ENCODE assay signal across 8 mouse cellular contexts in genomic region chr16:70353058-70353457, GRCm38 (mm10). TPM values are rescaled to one million over a fixed set of nuclear protein-coding genes. Genes with fewer than 3 reads are reported as not detected.
A peak's percentile ranks its signal among the peaks of the same experiment; 100 is the strongest.
DNase-seq lines count a peak whose midpoint lies in the region; ATAC-seq lines count a peak whose summit lies in the region.

No protein-coding gene starts in this region.

- ATAC-seq in neural tube, embryonic 11.5 days (ENCODE audit: insufficient read depth, low FRiP score, low TSS enrichment): no peak
- ATAC-seq in neural tube, embryonic 15.5 days (ENCODE audit: low FRiP score): no peak
- ATAC-seq in intestine, embryonic 15.5 days: peak; percentile 81

- H3K4me3 ChIP-seq in neural tube, embryonic 11.5 days (ENCODE audit: low read depth, low read length): no peak overlapping the region
- H3K4me3 ChIP-seq in neural tube, embryonic 15.5 days (replicated peaks): no peak overlapping the region
- no peak overlapping the region for H3K4me3 ChIP-seq in intestine, embryonic 15.5 days (replicated peaks)

- H3K27ac ChIP-seq in neural tube, embryonic 11.5 days (ENCODE audit: low read depth, low read length): no peak overlapping the region
- no peak overlapping the region for H3K27ac ChIP-seq in neural tube, embryonic 15.5 days (replicated peaks)
- no peak overlapping the region for H3K27ac ChIP-seq in intestine, embryonic 15.5 days

- DNase-seq in neural tube, embryonic 11.5 days (ENCODE audit: low spot score): peak; percentile 12
- peak; percentile 26 for DNase-seq in embryo, embryonic 9.5 days (ENCODE audit: extremely low spot score)
- DNase-seq in lung, postnatal 14 days: peak; percentile 66
- DNase-seq in thymus, postnatal 25 days: no peak
- DNase-seq in B cell, adult 2 months: no peak
- no peak for DNase-seq in cerebellum, adult 11 months

- H3K36me3 ChIP-seq in neural tube, embryonic 11.5 days (ENCODE audit: control insufficient read depth, insufficient read depth, low read length): no peaks in the 10 kb centered on the region
- H3K36me3 ChIP-seq in neural tube, embryonic 15.5 days: no peaks in the 10 kb centered on the region
- H3K36me3 ChIP-seq in intestine, embryonic 15.5 days: no peaks in the 10 kb centered on the region

- H3K9ac ChIP-seq in neural tube, embryonic 11.5 days (ENCODE audit: low read length): no peak overlapping the region
- H3K9ac ChIP-seq in neural tube, embryonic 15.5 days (replicated peaks): no peak overlapping the region
- H3K9ac ChIP-seq in intestine, embryonic 15.5 days: no peak overlapping the region

- H3K9me3 ChIP-seq in neural tube, embryonic 11.5 days (ENCODE audit: control insufficient read depth, low read length): no peaks in the 10 kb centered on the region
- no peaks in the 10 kb centered on the region for H3K9me3 ChIP-seq in neural tube, embryonic 15.5 days (replicated peaks)
- no peaks in the 10 kb centered on the region for H3K9me3 ChIP-seq in intestine, embryonic 15.5 days

- H3K27me3 ChIP-seq in neural tube, embryonic 11.5 days (ENCODE audit: control insufficient read depth, insufficient read depth, low read length): no peaks in the 10 kb centered on the region
- no peaks in the 10 kb centered on the region for H3K27me3 ChIP-seq in neural tube, embryonic 15.5 days (replicated peaks)
- no peaks in the 10 kb centered on the region for H3K27me3 ChIP-seq in intestine, embryonic 15.5 days (replicated peaks)

- no peaks in the 10 kb centered on the region for H3K4me1 ChIP-seq in neural tube, embryonic 11.5 days (ENCODE audit: control insufficient read depth, insufficient read depth, low read length)
- no peaks in the 10 kb centered on the region for H3K4me1 ChIP-seq in neural tube, embryonic 15.5 days
- 0 out of 2 replicates have a peak, but pooled peaks cover 2% of the 10 kb centered on the region for H3K4me1 ChIP-seq in intestine, embryonic 15.5 days (replicated peaks)

- WGBS in neural tube, embryonic 11.5 days: 34% methylated on average over 2 of the region's 2 CpGs
- 36% methylated on average over 2 of the region's 2 CpGs for WGBS in neural tube, embryonic 15.5 days
- WGBS in intestine, embryonic 15.5 days: 44% methylated on average over 2 of the region's 2 CpGs

- no peak overlapping the region for H3K4me2 ChIP-seq in neural tube, embryonic 11.5 days (ENCODE audit: low read depth)
- no peak overlapping the region for H3K4me2 ChIP-seq in neural tube, embryonic 15.5 days
- H3K4me2 ChIP-seq in intestine, embryonic 15.5 days (replicated peaks): no peak overlapping the region

RNA-seq across cellular contexts. Expression of gene Gbe1, which starts 39.3 kb away (rescaled TPM):
- 13.4 and 15.2 TPM in 2 replicates for polyA plus RNA-seq in neural tube, embryonic 11.5 days (2014; fragmentation: Nextera tagmentation; extraction: Ambion mirVana)
- polyA plus RNA-seq in neural tube, embryonic 15.5 days (2015; fragmentation: Nextera tagmentation; extraction: Ambion mirVana): 13.3 and 15.2 TPM in 2 replicates
- polyA plus RNA-seq in intestine, embryonic 15.5 days (2015; fragmentation: Nextera tagmentation; extraction: Ambion mirVana): 23.3 and 25.3 TPM in 2 replicates

Comparison
In these comparisons a context has a peak if more than half of its experiments do, and no peak if none do; other contexts are left out.
1. DNase-seq: peak in neural tube, embryonic 11.5 days (single experiment), embryo, embryonic 9.5 days (single experiment) and lung, postnatal 14 days (single experiment); none in thymus, postnatal 25 days (single experiment), B cell, adult 2 months (0 of 2) and cerebellum, adult 11 months (single experiment).